Mouse (Mus musculus) testis, postnatal 10 days (tissue): Measurements from ENCODE around the gene Zmiz1.
A peak's percentile ranks its signal among the peaks of the same experiment; 100 is the strongest.

ENCODE experiments used
- DNase-seq: peaks from one replicate; pipeline ENCODE4 v3.0.0; 2021; ENCODE audit warnings: low spot score

The Zmiz1 gene

GRCm38 (mm10) chr14:25454066-25454760 lies 4.8 kb upstream of the Zmiz1 start:
- DNase-seq: no peak

- no peak for DNase-seq
Measured at GRCm38 (mm10) chr14:25456666-25457433, 2.1 kb upstream of the Zmiz1 start.

GRCm38 (mm10) chr14:25457434-25457957 lies 1.5 kb upstream of the Zmiz1 start:
- peak; percentile 98 for DNase-seq

GRCm38 (mm10) chr14:25458111-25459015 lies 622 bp upstream of the Zmiz1 start:
- peak; percentile 54 for DNase-seq

- DNase-seq: peak; percentile 79
Measured at GRCm38 (mm10) chr14:25459394-25459997, 511 bp downstream of the Zmiz1 start.

- DNase-seq: peak; percentile 77
Measured at GRCm38 (mm10) chr14:25459998-25460800, 1.2 kb downstream of the Zmiz1 start.

- DNase-seq: peak; percentile 66
Measured at GRCm38 (mm10) chr14:25460801-25461675, 2.1 kb downstream of the Zmiz1 start.

GRCm38 (mm10) chr14:25461676-25462385 lies 2.8 kb downstream of the Zmiz1 start:
- no peak for DNase-seq

GRCm38 (mm10) chr14:25462975-25463374 lies 4.0 kb downstream of the Zmiz1 start:
- DNase-seq: no peak

- peak; percentile 59 for DNase-seq
Measured at GRCm38 (mm10) chr14:25463919-25464318, 4.9 kb downstream of the Zmiz1 start.

GRCm38 (mm10) chr14:25464611-25465307 lies 5.8 kb downstream of the Zmiz1 start:
- DNase-seq: no peak

- DNase-seq: no peak
Measured at GRCm38 (mm10) chr14:25466361-25466760, 7.4 kb downstream of the Zmiz1 start.

- DNase-seq: no peak
Measured at GRCm38 (mm10) chr14:25467911-25468668, 9.1 kb downstream of the Zmiz1 start.

- no peak for DNase-seq
Measured at GRCm38 (mm10) chr14:25468891-25469529, 10.0 kb downstream of the Zmiz1 start.

GRCm38 (mm10) chr14:25470224-25470805 lies 11.3 kb downstream of the Zmiz1 start:
- DNase-seq: no peak

GRCm38 (mm10) chr14:25471035-25471434 lies 12.1 kb downstream of the Zmiz1 start:
- DNase-seq: no peak
